Comparison of ENCODE assay signal across 8 mouse cellular contexts in the genomic region with DNA sequence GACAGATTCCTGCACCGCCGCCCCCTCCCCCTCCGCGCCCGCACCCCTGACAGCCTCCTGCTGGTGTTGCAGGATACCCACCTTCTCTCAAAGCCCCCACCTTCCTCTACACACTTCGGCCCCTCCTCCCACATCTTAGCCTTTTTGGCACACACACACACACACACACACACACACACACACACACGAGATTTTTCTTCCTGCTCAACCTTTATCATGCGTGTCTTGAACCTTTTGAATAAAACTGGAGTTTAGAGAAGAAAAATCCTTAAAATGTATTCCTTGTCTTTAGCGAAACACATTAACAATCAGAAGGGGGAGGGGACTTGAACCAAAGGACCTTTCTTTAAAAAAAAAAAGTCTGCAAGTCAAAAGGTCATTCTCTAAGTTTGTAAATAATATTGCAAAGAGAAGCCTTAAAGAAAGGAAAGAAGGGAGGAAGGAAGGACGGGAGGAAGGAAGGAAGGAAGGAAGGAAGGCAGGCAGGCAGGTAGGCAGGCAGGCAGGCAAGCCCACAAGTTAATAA.
DNase-seq lines count a peak whose midpoint lies in the region; ATAC-seq and TF ChIP-seq lines count a peak whose summit lies in the region.

No protein-coding gene starts in this region.

- no peaks in the 10 kb centered on the region for H3K4me1 ChIP-seq in lung, embryonic 14.5 days (ENCODE audit: insufficient read depth)
- peaks cover 22% of the 10 kb centered on the region for H3K4me1 ChIP-seq in embryonic facial prominence, embryonic 15.5 days
- H3K4me1 ChIP-seq in intestine, embryonic 16.5 days (ENCODE audit: control insufficient read depth, insufficient read depth, low read length), result peaks cover 10% of the 10 kb centered on the region
- H3K4me1 ChIP-seq in neural tube, embryonic 15.5 days, result no peaks in the 10 kb centered on the region

- no peaks in the 10 kb centered on the region for H3K36me3 ChIP-seq in lung, embryonic 14.5 days (ENCODE audit: insufficient read depth)
- H3K36me3 ChIP-seq in embryonic facial prominence, embryonic 15.5 days, result no peaks in the 10 kb centered on the region
- H3K36me3 ChIP-seq in intestine, embryonic 16.5 days (ENCODE audit: control insufficient read depth, insufficient read depth, low read length), result no peaks in the 10 kb centered on the region
- no peaks in the 10 kb centered on the region for H3K36me3 ChIP-seq in neural tube, embryonic 15.5 days

- H3K9ac ChIP-seq in lung, embryonic 14.5 days, result peak overlapping the region; percentile 60
- H3K9ac ChIP-seq in embryonic facial prominence, embryonic 15.5 days, result no peak overlapping the region
- H3K9ac ChIP-seq in intestine, embryonic 16.5 days (ENCODE audit: low read depth, low read length), result peak overlapping the region; percentile 74
- H3K9ac ChIP-seq in neural tube, embryonic 15.5 days (replicated peaks), result peak overlapping the region; percentile 92

- no peaks in the 10 kb centered on the region for H3K9me3 ChIP-seq in lung, embryonic 14.5 days (ENCODE audit: low read depth, low read length)
- H3K9me3 ChIP-seq in embryonic facial prominence, embryonic 15.5 days (replicated peaks), result no peaks in the 10 kb centered on the region
- no peaks in the 10 kb centered on the region for H3K9me3 ChIP-seq in intestine, embryonic 16.5 days (ENCODE audit: control insufficient read depth, low read length)
- no peaks in the 10 kb centered on the region for H3K9me3 ChIP-seq in neural tube, embryonic 15.5 days (replicated peaks)

- WGBS in lung, embryonic 14.5 days, result under 1% methylated on average over 10 of the region's 10 CpGs
- 2% methylated on average over 9 of the region's 10 CpGs for WGBS in embryonic facial prominence, embryonic 15.5 days
- 2% methylated on average over 8 of the region's 10 CpGs for WGBS in intestine, embryonic 16.5 days
- WGBS in neural tube, embryonic 15.5 days, result 0% methylated on average over 9 of the region's 10 CpGs

- peak overlapping the region; percentile 55 for H3K4me3 ChIP-seq in lung, embryonic 14.5 days (ENCODE audit: low read depth, low read length)
- H3K4me3 ChIP-seq in embryonic facial prominence, embryonic 15.5 days (replicated peaks), result peak overlapping the region; percentile 58
- H3K4me3 ChIP-seq in intestine, embryonic 16.5 days (ENCODE audit: low read length), result peak overlapping the region; percentile 65
- peak overlapping the region; percentile 64 for H3K4me3 ChIP-seq in neural tube, embryonic 15.5 days (replicated peaks)

- no peak for ATAC-seq in lung, embryonic 14.5 days (ENCODE audit: insufficient read depth)
- ATAC-seq in embryonic facial prominence, embryonic 15.5 days (ENCODE audit: insufficient number of reproducible peaks, low FRiP score, low TSS enrichment, low read depth), result no peak
- ATAC-seq in intestine, embryonic 16.5 days, result no peak
- ATAC-seq in neural tube, embryonic 15.5 days (ENCODE audit: low FRiP score), result no peak
- no peak for ATAC-seq in erythroblast, adult 5-6 weeks (replicated peaks; ENCODE audit: low FRiP score, poor library complexity, severe bottlenecking)

- peak overlapping the region; percentile 89 for H3K4me2 ChIP-seq in lung, embryonic 14.5 days
- H3K4me2 ChIP-seq in embryonic facial prominence, embryonic 15.5 days (replicated peaks), result peak overlapping the region; percentile 95
- peak overlapping the region; percentile 98 for H3K4me2 ChIP-seq in intestine, embryonic 16.5 days (ENCODE audit: low read depth, low read length)
- peak overlapping the region; percentile 67 for H3K4me2 ChIP-seq in neural tube, embryonic 15.5 days

- H3K27me3 ChIP-seq in lung, embryonic 14.5 days (ENCODE audit: insufficient read depth, low read length), result peaks cover 90% of the 10 kb centered on the region
- H3K27me3 ChIP-seq in embryonic facial prominence, embryonic 15.5 days, result peaks cover 82% of the 10 kb centered on the region
- peaks cover 60% of the 10 kb centered on the region for H3K27me3 ChIP-seq in intestine, embryonic 16.5 days (replicated peaks; ENCODE audit: control insufficient read depth, insufficient read depth, low read length)
- no peaks in the 10 kb centered on the region for H3K27me3 ChIP-seq in neural tube, embryonic 15.5 days (replicated peaks)

- no peak for TF ChIP-seq CTCF in lung, embryonic 14.5 days (IDR thresholded peaks at IDR 0.05; ENCODE audit: low read depth)

- DNase-seq in lung, embryonic 14.5 days, result no peak
- no peak for DNase-seq in lung, postnatal 25 days (ENCODE audit: low spot score)
- no peak for DNase-seq in spleen, adult 18-20 months
- DNase-seq in layer of hippocampus, postnatal 14 days (ENCODE audit: low spot score in 2 of 2), result no peak

- no peak overlapping the region for H3K27ac ChIP-seq in lung, embryonic 14.5 days (ENCODE audit: low read depth)
- H3K27ac ChIP-seq in embryonic facial prominence, embryonic 15.5 days (replicated peaks), result no peak overlapping the region
- H3K27ac ChIP-seq in intestine, embryonic 16.5 days (ENCODE audit: low read length), result no peak overlapping the region
- H3K27ac ChIP-seq in neural tube, embryonic 15.5 days (replicated peaks), result peak overlapping the region; percentile 100
